Mouse (Mus musculus) cerebral cortex, adult 2 months (tissue): ENCODE results near the gene Spin2d.

Source experiments
- WGBS: fragments of 180-500 bp; shearing (Covaris S2); methylation state at CpG from one replicate; pipeline ENCODE4 v1.1.7; 2018; 5-methylcytosine and 5-hydroxymethylcytosine counted together

The Spin2d gene

GRCm38 (mm10) chrX:73176889-73177288, at the start of gene Spin2d:
Spin2d (minus strand) TSS chrX:73176989.
- WGBS: 92% methylated on average over 7 of the region's 15 CpGs

GRCm38 (mm10) chrX:73225365-73225764, 48.6 kb upstream of the Spin2d start:
- WGBS: 67% methylated on average over 1 of the region's 1 CpGs

DNA sequence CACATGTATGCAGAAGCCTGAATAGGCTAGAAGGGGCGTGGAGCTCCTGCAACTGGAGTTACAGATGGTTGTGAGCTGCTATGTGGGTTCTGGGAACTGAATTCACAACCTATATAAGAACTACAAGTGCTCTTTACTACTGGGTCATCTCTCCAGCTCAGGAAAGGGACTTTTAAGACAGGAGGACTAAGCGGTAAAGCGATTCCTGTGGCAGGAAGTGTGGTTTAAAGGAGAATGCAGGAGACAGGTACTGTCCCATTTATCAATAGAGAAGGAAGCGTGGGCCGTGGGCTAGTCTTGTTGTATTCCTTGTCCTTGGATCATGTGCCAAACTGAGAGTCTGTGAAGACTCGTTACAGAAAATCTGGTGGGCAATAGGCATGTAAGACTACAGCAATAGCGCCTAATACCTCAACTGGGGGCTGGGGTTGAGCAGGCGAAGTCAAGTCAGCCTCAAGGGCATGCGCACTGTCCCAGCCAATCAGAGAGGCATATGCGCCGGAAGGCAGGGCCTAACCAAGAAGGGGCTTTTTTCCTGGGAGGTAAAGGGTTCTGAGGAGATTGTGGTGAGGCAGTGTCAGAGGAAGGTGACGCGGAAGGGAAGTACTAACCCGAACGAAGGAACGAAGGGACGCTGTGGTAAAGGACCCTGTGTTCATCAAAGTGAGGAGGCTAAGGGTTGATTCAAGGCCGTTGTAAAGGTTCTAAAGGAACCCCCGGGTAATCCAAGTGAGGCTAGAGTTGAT, 37.2 kb upstream of the Spin2d start, which contains the start of gene Xlr4b:
Gene Xlr4b, plus strand, starts transcription at position 515 of the 746 bp plus-strand sequence.
- WGBS: 88% methylated on average over 19 of the region's 19 CpGs

DNA sequence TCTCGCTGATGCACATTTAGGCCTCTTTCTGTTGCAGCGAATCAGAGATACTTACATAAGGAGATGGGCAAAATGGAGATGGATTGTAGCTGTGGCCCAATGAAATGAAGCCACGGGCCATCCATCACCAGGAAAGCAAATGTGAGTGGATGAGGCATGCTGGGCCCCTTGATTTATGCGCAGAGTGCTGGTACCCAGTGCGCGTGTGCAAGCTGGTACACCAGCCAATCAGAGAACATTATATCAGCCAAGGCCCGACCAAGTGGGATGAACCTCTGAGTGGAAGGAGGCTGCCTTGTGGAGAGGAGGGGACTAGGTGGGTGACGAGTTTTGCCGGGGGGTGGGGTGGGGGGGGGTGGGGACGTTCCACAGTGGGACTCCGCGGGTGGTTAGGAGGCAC, 15.1 kb upstream of the Spin2d start, which contains the start of gene Xlr3b:
Gene Xlr3b, plus strand, starts transcription at position 274 of the 400 bp plus-strand sequence.
- 89% methylated on average over 12 of the region's 12 CpGs for WGBS

GRCm38 (mm10) chrX:73149350-73149749, 27.4 kb downstream of the Spin2d start, which contains the start of gene DXBay18:
DXBay18 (minus strand) TSS chrX:73149450.
- no CpG with 5 or more reads among the region's 7 CpGs for WGBS

GRCm38 (mm10) chrX:73148496-73148895, 28.3 kb downstream of the Spin2d start, which contains the start of gene Xlr5b:
Xlr5b (plus strand) TSS chrX:73148796.
- no CpG with 5 or more reads among the region's 20 CpGs for WGBS

DNA sequence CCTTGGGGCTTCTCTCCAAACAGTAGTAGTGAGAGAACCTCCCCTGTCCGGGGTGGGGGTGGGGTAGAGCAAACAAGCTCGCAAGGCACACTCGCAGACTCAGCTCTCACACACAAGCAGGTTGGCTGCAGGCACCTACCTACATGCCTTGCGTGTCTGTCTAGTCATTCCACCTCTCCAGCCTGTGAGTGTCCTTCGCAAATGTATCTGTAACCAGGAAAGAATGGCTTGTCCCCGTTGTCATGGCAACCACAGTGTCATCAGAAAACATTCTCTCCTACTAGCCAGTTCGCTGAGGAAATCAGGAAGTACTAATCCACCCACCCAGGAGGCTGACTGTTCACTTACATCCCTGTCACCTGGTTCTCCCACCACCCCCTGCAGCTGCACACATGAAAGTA, 33.6 kb downstream of the Spin2d start:
- no CpG with 5 or more reads among the region's 7 CpGs for WGBS
